Mouse (Mus musculus) neural tube, embryonic 14.5 days (tissue): ENCODE results near the gene Fam186b. TPM values are rescaled to one million over a fixed set of nuclear protein-coding genes. Genes with fewer than 3 reads are reported as not detected.

ENCODE experiments used
- ATAC-seq: fragments of 200-750 bp; cut with Nextera tagmentation; 2 replicates; pipeline ENCODE4 v1.8.0; 2017; ENCODE audit warnings: low read depth, mild to moderate bottlenecking, moderate TSS enrichment, moderate library complexity
- H3K27ac ChIP-seq: fragments of 300-500 bp; sonication (generic); 2 replicates; pipeline ENCODE4 v1.5.1; 2014; ENCODE audit warnings: low read depth, mild to moderate bottlenecking, control low read depth, low read length, moderate library complexity, mixed read lengths
- H3K27me3 ChIP-seq: fragments of 300-500 bp; sonication (generic); 2 replicates; pipeline ENCODE4 v1.6.1; 2014; ENCODE audit warnings: low read length; ENCODE audit not compliant: control insufficient read depth, insufficient read depth
- H3K36me3 ChIP-seq: fragments of 300-500 bp; sonication (generic); 2 replicates; pipeline ENCODE4 v1.6.1; 2014; ENCODE audit warnings: low read length, mixed read lengths; ENCODE audit not compliant: control insufficient read depth, insufficient read depth
- H3K4me1 ChIP-seq: fragments of 300-500 bp; sonication (generic); 2 replicates; pipeline ENCODE4 v1.6.1; 2014; ENCODE audit warnings: low read length; ENCODE audit not compliant: control insufficient read depth, insufficient read depth
- H3K4me2 ChIP-seq: fragments of 300-500 bp; sonication (generic); 2 replicates; pipeline ENCODE4 v1.6.1; 2014; ENCODE audit warnings: mild to moderate bottlenecking, low read depth, low read length, control low read depth
- H3K4me3 ChIP-seq: fragments of 300-500 bp; sonication (generic); 2 replicates; pipeline ENCODE4 v1.5.1; 2014; ENCODE audit warnings: low read depth, low read length, control low read depth, mixed read lengths
- H3K9ac ChIP-seq: fragments of 300-500 bp; sonication (generic); replicated peaks from 2 replicates; pipeline ENCODE4 v1.6.1; 2014; ENCODE audit warnings: low read depth, mild to moderate bottlenecking, control low read depth, low read length, mixed read lengths
- H3K9me3 ChIP-seq: fragments of 300-500 bp; sonication (generic); 2 replicates; pipeline ENCODE4 v1.6.1; 2016; ENCODE audit warnings: low read length; ENCODE audit not compliant: control insufficient read depth
- WGBS: fragments of 180-500 bp; shearing (Covaris S2); extraction: QIAGEN DNeasy Blood & Tissue Kit; methylation state at CpG from one replicate; pipeline ENCODE4 v1.1.7; 2014; 5-methylcytosine and 5-hydroxymethylcytosine counted together
- polyA plus RNA-seq: library from polyadenylated mRNA; unstranded; fragments of >200 nt; fragmentation: Nextera tagmentation; extraction: Ambion mirVana; gene quantifications from 2 replicates; pipeline ENCODE4 v1.2.1, GENCODE M21; 2014

The Fam186b gene
- polyA plus RNA-seq, 1 experiment from 2014 or later: 0.66 TPM

GRCm38 (mm10) chr15:99326407-99326806 is 30.7 kb upstream of the Fam186b start:
- Histone ChIP-seq H3K36me3 (peaks cover 11% of the 10 kb centered on the region), H3K9me3 (no peaks in the 10 kb centered on the region), H3K27me3 (no peaks in the 10 kb centered on the region), H3K4me1 (no peaks in the 10 kb centered on the region), H3K27ac (no peak overlapping the region), H3K4me3 (no peak overlapping the region), H3K9ac (no peak overlapping the region), H3K4me2 (no peak overlapping the region)
- WGBS: 45% methylated on average over 2 of the region's 2 CpGs
- no peak for ATAC-seq

GRCm38 (mm10) chr15:99325598-99325997 is 29.9 kb upstream of the Fam186b start:
- peaks cover 19% of the 10 kb centered on the region for H3K36me3 ChIP-seq
- no peak overlapping the region for H3K4me2 ChIP-seq
- 96% methylated on average over 6 of the region's 6 CpGs for WGBS
- H3K4me1 ChIP-seq: no peaks in the 10 kb centered on the region
- no peaks in the 10 kb centered on the region for H3K9me3 ChIP-seq
- H3K27ac ChIP-seq: no peak overlapping the region
- no peak overlapping the region for H3K4me3 ChIP-seq
- ATAC-seq: no peak
- no peaks in the 10 kb centered on the region for H3K27me3 ChIP-seq
- H3K9ac ChIP-seq: no peak overlapping the region

- Histone ChIP-seq H3K9ac (no peak overlapping the region), H3K4me2 (no peak overlapping the region), H3K36me3 (peaks cover 30% of the 10 kb centered on the region), H3K4me3 (no peak overlapping the region), H3K27me3 (no peaks in the 10 kb centered on the region), H3K9me3 (no peaks in the 10 kb centered on the region), H3K27ac (no peak overlapping the region), H3K4me1 (no peaks in the 10 kb centered on the region)
- WGBS: 79% methylated on average over 9 of the region's 9 CpGs
- no peak for ATAC-seq
These were observed 28.5 kb upstream of the Fam186b start for GRCm38 (mm10) chr15:99324151-99324550.

- ATAC-seq: no peak
- H3K9me3 ChIP-seq: no peaks in the 10 kb centered on the region
- H3K4me3 ChIP-seq: no peak overlapping the region
- 88% methylated on average over 9 of the region's 9 CpGs for WGBS
- H3K27ac ChIP-seq: no peak overlapping the region
- peaks cover 48% of the 10 kb centered on the region for H3K36me3 ChIP-seq
- no peak overlapping the region for H3K4me2 ChIP-seq
- no peaks in the 10 kb centered on the region for H3K27me3 ChIP-seq
- H3K4me1 ChIP-seq: no peaks in the 10 kb centered on the region
- H3K9ac ChIP-seq: no peak overlapping the region
These were observed 25.3 kb upstream of the Fam186b start for GRCm38 (mm10) chr15:99320978-99321377.

GRCm38 (mm10) chr15:99320168-99320674 is 24.5 kb upstream of the Fam186b start:
- H3K27ac ChIP-seq: peak overlapping the region; percentile 12; the same call in 1 of the 2 replicates
- WGBS: 86% methylated on average over 10 of the region's 10 CpGs
- H3K36me3 ChIP-seq: peaks cover 52% of the 10 kb centered on the region

GRCm38 (mm10) chr15:99319411-99319871 is 23.8 kb upstream of the Fam186b start:
- no peak overlapping the region for H3K9ac ChIP-seq
- no peaks in the 10 kb centered on the region for H3K4me1 ChIP-seq
- no peak overlapping the region for H3K27ac ChIP-seq
- 78% methylated on average over 3 of the region's 3 CpGs for WGBS
- H3K9me3 ChIP-seq: no peaks in the 10 kb centered on the region
- ATAC-seq: no peak
- no peak overlapping the region for H3K4me2 ChIP-seq
- no peaks in the 10 kb centered on the region for H3K27me3 ChIP-seq
- H3K4me3 ChIP-seq: no peak overlapping the region
- H3K36me3 ChIP-seq: peaks cover 53% of the 10 kb centered on the region

More at GRCm38 (mm10) chr15:99320168-99320674, 24.5 kb upstream of the Fam186b start:
- no peaks in the 10 kb centered on the region for H3K9me3 ChIP-seq
- no peaks in the 10 kb centered on the region for H3K4me1 ChIP-seq
- no peak overlapping the region for H3K4me3 ChIP-seq
- no peak overlapping the region for H3K4me2 ChIP-seq
- ATAC-seq: no peak
- no peaks in the 10 kb centered on the region for H3K27me3 ChIP-seq
- H3K9ac ChIP-seq: no peak overlapping the region

- H3K4me1 ChIP-seq: no peaks in the 10 kb centered on the region
- H3K4me2 ChIP-seq: no peak overlapping the region
- H3K4me3 ChIP-seq: no peak overlapping the region
- H3K27ac ChIP-seq: no peak overlapping the region
- H3K9ac ChIP-seq: no peak overlapping the region
- 77% methylated on average over 14 of the region's 14 CpGs for WGBS
- no peaks in the 10 kb centered on the region for H3K27me3 ChIP-seq
- ATAC-seq: no peak
- peaks cover 57% of the 10 kb centered on the region for H3K36me3 ChIP-seq
- no peaks in the 10 kb centered on the region for H3K9me3 ChIP-seq
These were observed 23.2 kb upstream of the Fam186b start for GRCm38 (mm10) chr15:99318861-99319410.

- no peak overlapping the region for H3K4me3 ChIP-seq
- H3K9ac ChIP-seq: no peak overlapping the region
- H3K36me3 ChIP-seq: peaks cover 61% of the 10 kb centered on the region
- H3K27me3 ChIP-seq: no peaks in the 10 kb centered on the region
- no peaks in the 10 kb centered on the region for H3K4me1 ChIP-seq
- H3K27ac ChIP-seq: no peak overlapping the region
- ATAC-seq: no peak
- no peak overlapping the region for H3K4me2 ChIP-seq
- 89% methylated on average over 6 of the region's 6 CpGs for WGBS
- H3K9me3 ChIP-seq: no peaks in the 10 kb centered on the region
These were observed 22.4 kb upstream of the Fam186b start for GRCm38 (mm10) chr15:99318071-99318470.

- H3K36me3 ChIP-seq: peaks cover 67% of the 10 kb centered on the region
- no peak overlapping the region for H3K9ac ChIP-seq
- WGBS: 86% methylated on average over 2 of the region's 2 CpGs
These were observed 21.6 kb upstream of the Fam186b start for GRCm38 (mm10) chr15:99317267-99317651.

More at GRCm38 (mm10) chr15:99317267-99317651, 21.6 kb upstream of the Fam186b start:
- Histone ChIP-seq H3K27ac (no peak overlapping the region), H3K4me2 (no peak overlapping the region), H3K27me3 (no peaks in the 10 kb centered on the region), H3K4me3 (no peak overlapping the region), H3K9me3 (no peaks in the 10 kb centered on the region), H3K4me1 (no peaks in the 10 kb centered on the region)
- ATAC-seq: no peak
